Mouse (Mus musculus): ENCODE results near the gene Zfp526. TPM values are rescaled to one million over a fixed set of nuclear protein-coding genes. Genes with fewer than 3 reads are reported as not detected.

Gene Zfp526
- polyA plus RNA-seq, 1 experiment from 2014 or later = 4.0 TPM

GRCm38 (mm10) chr7:25267301-25267750 is 46.1 kb downstream of the Zfp526 start, which contains the start of gene Cic:
Gene Cic, plus strand, starts transcription at chr7:25267704.
- Histone ChIP-seq H3K9me3 (ENCODE audit: control insufficient read depth, low read length) (no peaks in the 10 kb centered on the region), H3K4me2 (peak within 1 kb of the TSS; percentile 95), H3K27ac (ENCODE audit: low read depth, low read length) (peak within 1 kb of the TSS; percentile 83), H3K27me3 (replicated peaks; ENCODE audit: control insufficient read depth, insufficient read depth, low read length) (no peaks in the 10 kb centered on the region), H3K36me3 (ENCODE audit: control insufficient read depth, insufficient read depth, low read length) (peaks cover 11% of the 10 kb centered on the region; the same call in 1 of the 2 replicates), H3K9ac (ENCODE audit: low read depth, low read length) (peak within 1 kb of the TSS; percentile 90), H3K4me1 (replicated peaks; ENCODE audit: control insufficient read depth, insufficient read depth, low read length) (peaks cover 31% of the 10 kb centered on the region), H3K4me3 (ENCODE audit: low read depth, low read length) (peak within 1 kb of the TSS; percentile 85)
- ATAC-seq (replicated peaks; ENCODE audit: low FRiP score) (peak; percentile 84), DNase-seq (ENCODE audit: low spot score) (peak; percentile 100)
- WGBS = under 1% methylated on average over 29 of the region's 29 CpGs

GRCm38 (mm10) chr7:25267751-25268463 is 46.7 kb downstream of the Zfp526 start:
- peak overlapping the region; percentile 83 for H3K27ac ChIP-seq (ENCODE audit: low read depth, low read length)
- H3K4me1 ChIP-seq (replicated peaks; ENCODE audit: control insufficient read depth, insufficient read depth, low read length) = peaks cover 32% of the 10 kb centered on the region
- peak overlapping the region; percentile 95 for H3K4me2 ChIP-seq
- ATAC-seq (replicated peaks; ENCODE audit: low FRiP score) (peak; percentile 90), DNase-seq (ENCODE audit: low spot score) (peak; percentile 93)
- H3K9me3 ChIP-seq (ENCODE audit: control insufficient read depth, low read length) = no peaks in the 10 kb centered on the region
- under 1% methylated on average over 33 of the region's 33 CpGs for WGBS
- peak overlapping the region; percentile 90 for H3K9ac ChIP-seq (ENCODE audit: low read depth, low read length)
- H3K36me3 ChIP-seq (ENCODE audit: control insufficient read depth, insufficient read depth, low read length) = peaks cover 15% of the 10 kb centered on the region; the same call in 1 of the 2 replicates
- H3K27me3 ChIP-seq (replicated peaks; ENCODE audit: control insufficient read depth, insufficient read depth, low read length) = no peaks in the 10 kb centered on the region
- H3K4me3 ChIP-seq (ENCODE audit: low read depth, low read length) = peak overlapping the region; percentile 85

DNA sequence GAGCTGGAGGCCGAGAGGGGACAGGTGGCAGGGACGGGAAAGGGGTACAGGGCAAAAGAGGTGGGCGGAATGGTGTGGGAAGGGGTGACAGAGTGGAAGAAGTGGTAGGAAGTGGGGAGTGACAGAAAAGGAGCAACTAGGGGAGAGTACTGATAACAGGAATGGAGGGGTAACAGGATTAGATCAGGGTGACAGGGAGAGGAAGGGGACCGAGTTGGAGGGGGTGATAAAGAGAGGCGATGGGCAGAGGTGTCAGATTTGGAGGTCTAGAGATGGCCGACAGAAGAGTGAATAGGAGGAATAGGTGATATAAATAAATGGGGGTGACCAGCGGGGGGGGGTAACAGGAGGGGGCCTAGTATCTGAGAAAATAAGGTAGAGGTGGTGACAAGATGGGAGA is 47.4 kb downstream of the Zfp526 start:
- DNase-seq (ENCODE audit: low spot score) (no peak), ATAC-seq (replicated peaks; ENCODE audit: low FRiP score) (no peak)
- H3K4me2 ChIP-seq = peak overlapping the region; percentile 95
- H3K9me3 ChIP-seq (ENCODE audit: control insufficient read depth, low read length) = no peaks in the 10 kb centered on the region
- WGBS = 1% methylated on average over 7 of the region's 7 CpGs
- peaks cover 15% of the 10 kb centered on the region; the same call in 1 of the 2 replicates for H3K36me3 ChIP-seq (ENCODE audit: control insufficient read depth, insufficient read depth, low read length)
- H3K4me1 ChIP-seq (replicated peaks; ENCODE audit: control insufficient read depth, insufficient read depth, low read length) = peaks cover 39% of the 10 kb centered on the region
- peak overlapping the region; percentile 90 for H3K9ac ChIP-seq (ENCODE audit: low read depth, low read length)
- H3K27me3 ChIP-seq (replicated peaks; ENCODE audit: control insufficient read depth, insufficient read depth, low read length) = no peaks in the 10 kb centered on the region
- H3K27ac ChIP-seq (ENCODE audit: low read depth, low read length) = peak overlapping the region; percentile 83
- H3K4me3 ChIP-seq (ENCODE audit: low read depth, low read length) = peak overlapping the region; percentile 85

- H3K4me2 ChIP-seq = peak overlapping the region; percentile 95
- peaks cover 39% of the 10 kb centered on the region for H3K4me1 ChIP-seq (replicated peaks; ENCODE audit: control insufficient read depth, insufficient read depth, low read length)
- peak overlapping the region; percentile 83 for H3K27ac ChIP-seq (ENCODE audit: low read depth, low read length)
- DNase-seq (ENCODE audit: low spot score) (no peak), ATAC-seq (replicated peaks; ENCODE audit: low FRiP score) (no peak)
- H3K4me3 ChIP-seq (ENCODE audit: low read depth, low read length) = peak overlapping the region; percentile 85
- H3K27me3 ChIP-seq (replicated peaks; ENCODE audit: control insufficient read depth, insufficient read depth, low read length) = no peaks in the 10 kb centered on the region
- H3K9ac ChIP-seq (ENCODE audit: low read depth, low read length) = peak overlapping the region; percentile 90
- WGBS = 31% methylated on average over 4 of the region's 4 CpGs
- H3K36me3 ChIP-seq (ENCODE audit: control insufficient read depth, insufficient read depth, low read length) = peaks cover 15% of the 10 kb centered on the region; the same call in 1 of the 2 replicates
- H3K9me3 ChIP-seq (ENCODE audit: control insufficient read depth, low read length) = no peaks in the 10 kb centered on the region
Measured at GRCm38 (mm10) chr7:25269029-25269428, 47.8 kb downstream of the Zfp526 start.

GRCm38 (mm10) chr7:25269545-25270271 is 48.5 kb downstream of the Zfp526 start:
- no peak for ATAC-seq (replicated peaks; ENCODE audit: low FRiP score)

GRCm38 (mm10) chr7:25270652-25271633 is 49.7 kb downstream of the Zfp526 start:
- Histone ChIP-seq H3K27ac (ENCODE audit: low read depth, low read length) (peak overlapping the region; percentile 83), H3K4me2 (no peak overlapping the region), H3K9ac (ENCODE audit: low read depth, low read length) (no peak overlapping the region; the same call in 1 of the 2 replicates), H3K9me3 (ENCODE audit: control insufficient read depth, low read length) (no peaks in the 10 kb centered on the region), H3K27me3 (replicated peaks; ENCODE audit: control insufficient read depth, insufficient read depth, low read length) (no peaks in the 10 kb centered on the region), H3K36me3 (ENCODE audit: control insufficient read depth, insufficient read depth, low read length) (peaks cover 18% of the 10 kb centered on the region; the same call in 1 of the 2 replicates), H3K4me3 (ENCODE audit: low read depth, low read length) (no peak overlapping the region), H3K4me1 (replicated peaks; ENCODE audit: control insufficient read depth, insufficient read depth, low read length) (peaks cover 53% of the 10 kb centered on the region)
- 91% methylated on average over 35 of the region's 35 CpGs for WGBS
- ATAC-seq (replicated peaks; ENCODE audit: low FRiP score) (no peak), DNase-seq (ENCODE audit: low spot score) (no peak)

More at GRCm38 (mm10) chr7:25269545-25270271, 48.5 kb downstream of the Zfp526 start:
- Histone ChIP-seq H3K27ac (ENCODE audit: low read depth, low read length) (peak overlapping the region; percentile 83), H3K4me3 (ENCODE audit: low read depth, low read length) (peak overlapping the region; percentile 85), H3K9ac (ENCODE audit: low read depth, low read length) (peak overlapping the region; percentile 90), H3K4me2 (peak overlapping the region; percentile 95), H3K9me3 (ENCODE audit: control insufficient read depth, low read length) (no peaks in the 10 kb centered on the region), H3K36me3 (ENCODE audit: control insufficient read depth, insufficient read depth, low read length) (peaks cover 15% of the 10 kb centered on the region; the same call in 1 of the 2 replicates), H3K4me1 (replicated peaks; ENCODE audit: control insufficient read depth, insufficient read depth, low read length) (peaks cover 42% of the 10 kb centered on the region), H3K27me3 (replicated peaks; ENCODE audit: control insufficient read depth, insufficient read depth, low read length) (no peaks in the 10 kb centered on the region)
- DNase-seq (ENCODE audit: low spot score) = no peak
- 77% methylated on average over 8 of the region's 8 CpGs for WGBS

GRCm38 (mm10) chr7:25271651-25272444 is 50.6 kb downstream of the Zfp526 start:
- Histone ChIP-seq H3K4me1 (replicated peaks; ENCODE audit: control insufficient read depth, insufficient read depth, low read length) (peaks cover 55% of the 10 kb centered on the region), H3K27me3 (replicated peaks; ENCODE audit: control insufficient read depth, insufficient read depth, low read length) (no peaks in the 10 kb centered on the region), H3K27ac (ENCODE audit: low read depth, low read length) (peak overlapping the region; percentile 42; the same call in 1 of the 2 replicates), H3K4me2 (no peak overlapping the region), H3K9ac (ENCODE audit: low read depth, low read length) (0 out of 2 replicates have a peak overlapping the region, but pooled peaks have one; percentile 10), H3K4me3 (ENCODE audit: low read depth, low read length) (no peak overlapping the region), H3K9me3 (ENCODE audit: control insufficient read depth, low read length) (no peaks in the 10 kb centered on the region), H3K36me3 (ENCODE audit: control insufficient read depth, insufficient read depth, low read length) (peaks cover 18% of the 10 kb centered on the region; the same call in 1 of the 2 replicates)
- 87% methylated on average over 30 of the region's 30 CpGs for WGBS
- no peak for DNase-seq (ENCODE audit: low spot score)
- no peak for ATAC-seq (replicated peaks; ENCODE audit: low FRiP score)

All from liver, embryonic 11.5 days (tissue).